Mouse (Mus musculus): ENCODE measurements around the gene Gm14496.
"Not testable (repeated sequence)": the region's sequence is repeated elsewhere in the genome, so short reads cannot be mapped to it uniquely, and the experiment has no call there.

Gm14496 gene

DNA sequence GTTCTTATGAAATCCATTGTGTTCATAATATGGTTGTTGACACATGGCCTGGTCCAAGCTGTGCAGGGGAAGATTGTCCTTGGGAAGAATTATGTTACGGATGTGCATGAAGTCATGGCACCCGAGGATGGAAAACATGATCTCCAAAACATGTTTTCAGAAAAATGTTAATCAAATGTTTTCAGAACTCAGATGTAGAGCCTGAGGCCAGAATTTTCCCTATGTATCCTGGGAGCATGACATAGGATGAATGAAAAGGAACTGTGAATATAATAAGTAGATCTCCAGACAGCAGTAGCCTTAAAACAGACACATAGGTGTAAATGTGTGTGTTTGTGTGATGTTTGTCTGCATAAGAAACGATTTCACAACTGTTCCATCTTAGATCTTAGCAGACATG is at the start of gene Gm14496:
Gm14496 (plus strand) TSS at position 301 of the 400 bp plus-strand sequence.
- no peak for DNase-seq (ENCODE audit: extremely low spot score)

DNA sequence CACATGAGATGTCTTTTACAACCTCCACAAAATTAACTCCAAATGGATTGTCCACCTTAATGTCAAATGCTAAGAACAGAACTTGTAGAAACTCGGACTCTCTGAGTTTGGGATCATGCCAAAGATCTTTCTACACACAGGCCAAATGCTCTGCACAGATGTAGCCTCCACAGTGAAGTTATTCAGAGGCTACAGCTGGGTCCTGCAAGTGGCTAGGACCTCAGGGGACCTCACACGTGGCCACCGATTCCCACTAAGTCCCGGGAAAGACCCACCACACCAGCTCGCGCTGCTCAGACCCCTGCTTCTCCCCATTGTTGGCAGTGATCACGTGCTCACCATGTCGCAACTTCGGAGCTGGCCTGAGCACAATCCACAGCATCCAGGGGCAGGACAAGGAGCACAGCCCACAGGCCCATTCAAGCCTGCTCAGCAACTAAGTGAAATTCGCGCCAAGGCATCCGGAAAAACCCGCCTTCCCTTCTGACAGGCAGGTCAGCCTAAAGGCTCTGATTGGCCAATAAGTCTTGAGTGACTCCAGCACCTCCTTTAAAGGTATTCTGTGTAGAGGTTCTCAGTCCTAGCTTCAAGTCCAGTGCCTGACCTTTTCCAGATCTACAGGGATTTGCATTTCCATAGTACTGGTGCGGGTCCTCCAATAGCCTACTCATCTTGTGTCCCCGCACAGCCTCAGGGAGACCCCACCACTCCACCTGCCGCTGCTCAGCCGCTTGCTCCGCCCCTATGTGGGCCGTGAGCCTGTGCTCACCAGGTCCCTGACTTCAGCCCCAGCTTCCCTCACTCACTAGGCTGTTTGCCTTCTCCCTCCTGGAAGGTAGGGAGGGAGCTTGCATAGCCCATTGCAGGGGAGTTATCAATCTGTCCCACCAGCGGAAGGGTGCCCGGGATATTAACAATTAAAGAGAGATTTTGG is 37.9 kb upstream of the Gm14496 start:
- DNase-seq (ENCODE audit: extremely low spot score) = peak; percentile 55

DNA sequence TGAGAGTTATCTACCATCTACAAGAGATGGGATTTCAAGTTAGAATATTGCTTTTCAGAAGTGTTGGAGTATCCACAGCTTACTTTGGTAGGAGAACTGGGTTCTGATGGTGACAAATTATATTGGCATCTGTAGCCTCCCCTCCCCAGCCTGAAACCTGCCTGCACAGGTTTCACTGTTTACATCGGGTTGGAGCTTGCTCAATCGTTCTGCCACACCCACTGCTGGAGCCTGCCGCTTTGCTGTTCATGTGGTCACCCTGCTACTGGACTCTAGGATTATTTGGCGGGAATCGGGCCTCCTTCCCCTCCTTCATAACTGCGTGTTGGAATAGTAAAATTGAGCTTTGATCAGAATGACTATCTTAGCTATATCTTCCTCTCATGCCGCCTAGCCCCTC is 22.5 kb upstream of the Gm14496 start:
- no peak for DNase-seq (ENCODE audit: extremely low spot score)

DNA sequence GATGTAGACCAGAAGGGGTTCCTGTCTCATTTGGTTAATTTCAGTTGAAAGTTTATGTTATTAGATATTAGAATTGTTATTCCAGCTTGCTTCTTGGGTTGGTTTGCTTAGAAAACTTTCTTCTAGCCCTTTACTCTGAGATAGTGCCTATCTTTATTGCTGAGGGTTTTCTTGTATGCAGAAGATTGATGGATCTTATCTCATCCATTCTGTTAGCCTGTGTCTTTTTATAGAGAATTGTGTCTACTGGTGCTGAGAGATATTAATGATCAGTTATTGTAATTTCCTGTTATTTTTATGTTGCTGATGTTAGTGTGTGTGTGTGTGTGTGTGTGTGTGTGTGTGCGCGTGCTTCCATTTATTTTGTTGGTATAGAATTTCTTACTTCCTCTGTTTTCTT is 21.7 kb upstream of the Gm14496 start:
- DNase-seq (ENCODE audit: extremely low spot score) = no peak

DNA sequence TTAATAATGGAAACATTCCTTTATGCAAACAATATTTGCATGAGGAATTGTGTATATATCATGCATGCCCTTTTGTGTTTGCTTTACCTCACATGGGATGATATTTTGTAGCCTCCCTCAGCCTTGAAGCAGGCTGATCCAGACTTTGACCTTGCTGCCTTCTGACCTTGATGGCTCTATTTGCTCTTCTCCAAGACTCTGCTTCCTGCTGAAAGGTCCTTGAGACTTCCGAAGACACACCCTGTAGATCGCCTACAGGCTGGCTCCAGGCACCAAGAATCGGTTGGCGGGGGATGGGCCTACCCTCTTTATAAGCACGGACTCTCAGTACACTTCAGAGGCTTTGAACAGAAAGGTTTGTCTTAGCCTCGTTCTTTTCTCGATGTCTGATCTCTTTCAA is 9.0 kb upstream of the Gm14496 start:
- DNase-seq (ENCODE audit: extremely low spot score) = not testable (repeated sequence)
